Mouse (Mus musculus): ENCODE data around the gene Foxn3.
A peak's percentile ranks its signal among the peaks of the same experiment; 100 is the strongest.

Foxn3 gene

GRCm38 (mm10) chr12:99562073-99562866 is 1.1 kb downstream of the Foxn3 start:
- peak; percentile 41 to 43 for DNase-seq

- peak; percentile 25 to 45 for DNase-seq
Observed at GRCm38 (mm10) chr12:99561333-99561766, 2.0 kb downstream of the Foxn3 start.

- peak; percentile 29 for DNase-seq
Observed at GRCm38 (mm10) chr12:99560701-99561332, 2.6 kb downstream of the Foxn3 start.

DNA sequence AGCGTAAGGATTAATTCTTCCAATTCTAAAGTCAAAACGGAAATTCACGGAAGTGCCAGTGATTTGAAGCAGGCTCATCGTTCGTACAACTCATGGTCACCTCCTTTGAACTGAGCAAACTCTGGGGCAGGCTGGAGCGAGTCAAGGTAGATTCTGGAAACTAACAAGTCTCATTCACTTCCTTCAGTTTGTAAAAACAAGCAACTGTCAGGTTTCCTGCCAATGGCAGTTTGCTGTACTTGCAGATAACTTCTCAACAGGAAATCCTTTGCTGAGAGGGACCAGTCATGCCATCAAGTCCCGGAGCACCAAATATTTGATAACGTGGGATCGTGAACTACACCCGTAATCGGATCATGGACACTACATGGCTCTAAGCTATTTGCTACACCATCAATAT is 3.9 kb downstream of the Foxn3 start:
- DNase-seq: peak; percentile 47 to 57

- DNase-seq: no peak
Observed at GRCm38 (mm10) chr12:99558476-99558875, 4.9 kb downstream of the Foxn3 start.

DNA sequence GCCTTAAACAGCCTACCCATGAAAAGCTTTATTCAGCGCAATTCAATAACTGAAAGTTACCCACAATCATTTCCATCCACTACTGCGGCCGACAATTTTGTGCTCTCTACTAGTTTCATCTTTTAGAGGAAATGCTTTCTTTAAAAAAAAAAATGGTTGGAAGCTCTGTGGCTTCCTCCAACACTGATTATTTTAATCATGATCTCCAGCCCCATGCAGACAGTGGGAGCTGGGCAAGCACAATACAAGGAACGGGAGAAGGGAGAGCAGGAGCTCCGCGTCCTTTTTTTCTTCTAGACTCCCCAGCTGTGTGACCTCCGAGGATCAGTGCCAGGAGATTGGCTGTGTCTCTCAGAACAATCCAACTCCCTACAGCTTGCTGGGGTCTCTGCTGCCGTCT is 5.9 kb downstream of the Foxn3 start:
- no peak for DNase-seq

DNA sequence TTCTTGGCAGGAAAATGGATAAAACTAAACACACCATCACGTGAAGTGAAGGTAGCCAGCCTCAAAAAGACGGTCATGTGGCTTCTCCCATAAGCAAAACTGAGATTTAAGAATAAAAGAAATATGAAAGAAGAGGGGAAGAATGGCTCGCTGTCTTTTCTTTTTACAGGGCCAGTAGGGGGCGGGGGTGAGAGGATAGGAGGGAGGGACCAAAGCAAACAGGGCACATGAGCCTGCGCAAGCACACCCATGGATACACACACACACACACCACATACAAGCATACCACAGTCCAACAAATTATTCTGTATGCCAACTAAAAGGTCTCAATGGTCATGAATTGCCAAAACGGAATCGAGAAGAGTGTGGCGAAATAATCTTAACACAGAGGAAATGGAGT is 12.8 kb downstream of the Foxn3 start:
- DNase-seq: peak; percentile 37 to 41

- DNase-seq: no peak
Observed at GRCm38 (mm10) chr12:99549811-99550210, 13.6 kb downstream of the Foxn3 start.

- no peak for DNase-seq
Observed at GRCm38 (mm10) chr12:99548419-99548818, 15.0 kb downstream of the Foxn3 start.

- DNase-seq: no peak
Observed at GRCm38 (mm10) chr12:99547295-99547694, 16.1 kb downstream of the Foxn3 start.

GRCm38 (mm10) chr12:99545270-99545770 is 18.1 kb downstream of the Foxn3 start:
- DNase-seq: no peak

DNA sequence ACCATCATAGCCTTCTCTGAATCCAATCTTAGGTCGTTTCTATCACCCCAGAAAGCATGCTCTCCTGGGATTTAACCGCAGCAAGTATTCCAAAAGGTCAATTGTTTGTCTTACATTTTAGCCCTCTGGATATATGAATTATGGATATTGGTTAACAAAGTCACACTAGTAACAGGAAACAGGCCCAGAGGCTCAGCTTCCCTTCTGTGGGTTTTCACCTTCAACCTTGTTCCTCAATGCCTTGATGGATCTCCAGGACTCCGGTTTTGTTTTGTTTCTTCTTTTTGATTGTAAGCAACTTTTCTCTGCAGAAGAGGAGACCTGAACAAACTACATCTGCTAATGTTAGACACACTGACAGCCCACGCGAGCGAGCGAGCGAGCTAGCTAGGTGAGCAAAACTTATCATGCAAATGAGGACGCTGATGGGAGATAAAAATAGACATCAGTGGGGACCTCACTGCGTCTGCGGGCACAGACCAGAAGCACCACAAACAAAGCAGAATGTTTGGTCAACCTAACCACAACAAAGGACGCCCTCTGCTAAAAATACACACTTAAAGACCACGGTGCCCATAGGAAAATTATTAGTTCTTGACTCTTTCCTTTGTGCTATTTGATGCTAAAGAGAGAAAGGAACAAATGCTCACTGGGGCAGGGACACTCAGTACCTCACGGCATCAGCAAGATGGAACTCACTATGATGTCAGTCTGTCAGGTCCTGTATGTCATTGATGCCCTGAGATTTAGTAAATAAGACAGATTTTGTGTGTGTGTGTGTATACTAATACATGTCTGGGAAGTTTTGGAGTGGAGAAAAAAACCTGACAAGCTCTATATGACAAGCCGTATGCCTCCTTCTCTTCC is 18.9 kb downstream of the Foxn3 start:
- DNase-seq: no peak

GRCm38 (mm10) chr12:99543421-99544195 is 19.8 kb downstream of the Foxn3 start:
- peak in 1 of 2 experiments; percentile 31 for DNase-seq

DNA sequence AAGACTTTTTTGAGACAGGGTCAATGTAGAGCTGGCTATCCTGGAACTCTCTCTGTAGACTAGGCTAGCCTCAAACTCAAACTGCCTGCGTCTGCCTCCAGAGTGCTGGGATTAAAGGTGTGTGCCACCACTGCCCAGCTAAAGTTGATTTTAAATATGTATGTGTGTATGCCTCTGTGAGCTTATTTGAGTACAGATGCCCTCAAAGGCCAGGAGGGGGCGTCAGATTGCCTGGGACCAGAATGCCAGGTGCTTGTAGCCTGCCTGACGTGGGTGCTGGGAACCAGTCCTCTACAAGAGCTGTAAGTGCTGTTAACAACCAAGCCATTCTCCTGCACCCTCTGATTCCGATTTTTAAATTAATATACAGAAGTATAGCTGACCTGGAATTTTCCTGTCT is 23.2 kb downstream of the Foxn3 start:
- no peak for DNase-seq

- no peak for DNase-seq
Observed at GRCm38 (mm10) chr12:99537316-99537715, 26.1 kb downstream of the Foxn3 start.

- DNase-seq: no peak
Observed at GRCm38 (mm10) chr12:99536426-99536825, 27.0 kb downstream of the Foxn3 start.

DNA sequence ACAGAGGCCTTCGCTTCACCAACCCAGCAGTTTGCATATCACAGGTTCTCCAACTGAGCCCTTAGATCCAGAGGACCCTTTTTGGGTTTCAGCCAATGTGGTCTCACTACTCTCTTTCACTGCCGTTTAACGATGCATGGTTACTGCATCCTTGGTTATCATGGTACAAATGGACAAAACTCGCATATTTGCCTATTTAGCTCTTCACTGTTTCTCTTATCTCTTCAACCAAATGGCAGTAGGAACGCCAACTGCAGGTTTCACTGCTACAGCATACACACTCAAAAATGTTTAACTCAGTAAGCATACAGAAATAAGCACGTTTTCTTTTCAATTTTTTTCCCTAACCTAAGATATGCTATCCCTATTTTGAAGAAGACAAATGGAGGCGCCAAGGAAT is 31.0 kb downstream of the Foxn3 start:
- no peak for DNase-seq

DNA sequence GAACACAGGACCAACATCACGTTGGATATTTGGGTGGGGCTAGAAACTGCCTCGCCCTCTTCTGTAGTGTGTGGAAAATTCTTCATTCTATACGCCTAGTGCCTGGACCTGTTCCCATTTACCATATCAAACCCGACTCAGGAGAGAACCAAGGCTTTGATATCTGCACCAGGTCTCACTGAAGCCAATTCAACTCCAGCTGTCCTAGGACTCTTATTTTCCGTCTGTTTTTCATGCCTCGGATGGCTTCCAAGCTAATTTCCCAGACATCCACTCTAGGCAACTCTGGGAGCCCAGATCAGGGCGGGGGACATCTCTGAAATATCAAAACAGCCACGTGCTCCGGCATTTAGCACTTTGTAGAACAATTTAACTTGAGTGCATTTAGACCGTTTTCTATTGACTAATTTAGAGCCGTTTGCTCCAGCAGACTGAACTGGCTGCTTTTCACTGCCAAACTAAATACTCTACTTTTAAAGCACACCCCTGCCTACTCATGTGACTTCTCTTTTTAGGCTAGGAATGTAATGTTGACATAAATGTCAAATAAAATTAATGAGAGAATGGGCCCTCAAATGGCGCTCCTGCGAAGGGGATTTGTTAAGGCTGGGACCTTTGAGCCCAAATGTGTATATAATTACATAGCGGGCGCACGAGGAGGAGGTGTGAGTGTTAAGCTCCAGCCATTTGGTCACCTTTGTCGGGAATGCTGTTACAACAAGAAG is 33.5 kb downstream of the Foxn3 start:
- no peak for DNase-seq

DNA sequence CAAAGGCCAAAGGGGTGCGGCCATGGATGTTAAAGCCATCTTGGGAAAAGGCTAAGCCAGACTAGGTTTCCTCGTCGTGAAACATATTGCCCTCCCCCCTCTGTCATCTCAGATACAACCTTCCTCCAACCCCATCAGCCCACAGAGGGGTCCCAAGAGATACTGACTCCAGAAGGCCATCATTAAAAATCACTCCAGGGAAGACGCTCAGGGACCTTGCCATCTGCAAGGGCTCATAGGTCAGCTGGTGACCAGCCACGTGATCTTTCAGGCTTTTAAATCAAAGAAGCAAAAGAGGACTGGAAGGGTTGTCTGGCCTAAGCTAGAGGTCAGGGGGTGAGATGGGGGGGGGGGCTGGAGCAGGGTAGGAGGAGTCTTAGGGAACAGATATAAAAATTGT is 34.4 kb downstream of the Foxn3 start:
- no peak for DNase-seq

GRCm38 (mm10) chr12:99527452-99527851 is 35.9 kb downstream of the Foxn3 start:
- DNase-seq: no peak

- no peak for DNase-seq
Observed at GRCm38 (mm10) chr12:99526571-99527140, 36.7 kb downstream of the Foxn3 start.

Measured in thymus, postnatal 36 days (tissue).